Mouse (Mus musculus): ENCODE results near the gene Tmem184b. TPM values are rescaled to one million over a fixed set of nuclear protein-coding genes. Genes with fewer than 3 reads are reported as not detected.

Gene Tmem184b
- polyA plus RNA-seq, 1 experiment from 2014 or later: 33.5 TPM

DNA sequence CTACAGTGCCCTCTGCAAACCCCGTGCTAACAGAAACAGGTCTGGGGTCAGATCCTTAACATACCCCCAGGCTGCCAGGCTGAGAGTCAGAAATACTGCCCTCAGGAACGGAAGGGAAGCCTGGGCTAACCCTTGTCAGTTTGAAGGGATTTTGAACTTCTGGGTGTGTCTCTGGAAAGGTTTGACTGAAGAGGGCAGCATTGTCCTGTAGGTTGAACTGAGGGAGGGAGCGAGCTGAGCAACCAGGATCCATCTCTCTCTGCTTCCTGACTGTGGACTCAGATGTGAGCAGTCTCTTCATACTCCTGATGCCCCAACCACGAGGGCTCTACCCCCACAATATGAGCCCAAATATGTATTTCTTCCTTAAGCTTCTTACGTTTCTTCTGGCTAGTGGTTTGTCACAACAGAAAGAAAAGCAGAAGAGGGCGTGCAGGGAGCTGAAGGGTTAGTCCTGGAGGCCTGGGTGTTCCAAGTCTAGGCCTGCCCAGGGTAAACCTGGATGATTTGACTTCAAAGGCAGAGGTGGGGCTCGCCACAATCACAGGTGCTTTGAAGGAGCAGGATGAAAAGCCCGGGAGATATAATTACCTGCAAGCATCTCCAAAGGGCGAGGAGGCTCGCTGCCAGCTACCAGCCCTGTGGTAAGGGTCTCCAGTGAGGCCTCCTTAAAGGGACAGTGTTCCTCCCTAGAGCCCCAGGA, 8.1 kb upstream of the Tmem184b start:
- no peak overlapping the region for H3K4me3 ChIP-seq (ENCODE audit: low read depth, low read length)
- no peaks in the 10 kb centered on the region for H3K4me1 ChIP-seq (replicated peaks; ENCODE audit: control insufficient read depth, insufficient read depth, low read length)
- H3K9me3 ChIP-seq (ENCODE audit: control insufficient read depth, low read length): no peaks in the 10 kb centered on the region
- H3K27ac ChIP-seq (ENCODE audit: low read depth, low read length): no peak overlapping the region
- H3K4me2 ChIP-seq (replicated peaks; ENCODE audit: low read depth, low read length): no peak overlapping the region
- H3K27me3 ChIP-seq (ENCODE audit: control insufficient read depth, insufficient read depth, low read length): no peaks in the 10 kb centered on the region
- no peak for ATAC-seq (ENCODE audit: low FRiP score)
- no peak for DNase-seq (ENCODE audit: low spot score)
- H3K36me3 ChIP-seq (ENCODE audit: control insufficient read depth, insufficient read depth, low read length): no peaks in the 10 kb centered on the region
- 67% methylated on average over 10 of the region's 10 CpGs for WGBS
- no peak overlapping the region for H3K9ac ChIP-seq (ENCODE audit: low read depth, low read length)

DNA sequence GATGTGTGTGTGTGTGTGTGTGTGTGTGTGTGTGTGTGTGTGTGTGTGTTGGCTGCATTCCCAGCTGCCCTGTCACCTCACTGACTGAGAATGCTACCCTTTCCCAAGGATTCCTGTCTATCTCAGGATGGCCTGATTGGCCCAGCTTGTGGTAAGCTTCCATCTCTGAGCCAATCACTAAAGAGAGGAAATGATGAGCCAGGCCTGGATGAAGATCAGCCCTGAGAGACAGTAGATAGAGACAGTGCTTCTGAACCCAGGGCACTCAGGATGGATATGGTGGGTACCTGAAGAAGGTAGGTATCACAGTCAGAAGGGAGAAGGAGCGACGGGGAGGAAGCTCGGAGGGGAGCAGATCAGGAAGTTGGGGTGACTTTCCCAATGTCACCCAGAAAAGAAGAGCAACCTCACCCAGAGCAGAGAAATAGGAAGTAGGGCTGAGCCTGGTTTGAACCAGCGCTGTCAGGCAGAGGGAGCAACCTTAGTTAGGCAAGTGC, 5.8 kb upstream of the Tmem184b start:
- Histone ChIP-seq H3K4me1 (replicated peaks; ENCODE audit: control insufficient read depth, insufficient read depth, low read length) (no peaks in the 10 kb centered on the region), H3K27me3 (ENCODE audit: control insufficient read depth, insufficient read depth, low read length) (no peaks in the 10 kb centered on the region), H3K27ac (ENCODE audit: low read depth, low read length) (no peak overlapping the region), H3K4me3 (ENCODE audit: low read depth, low read length) (no peak overlapping the region), H3K9me3 (ENCODE audit: control insufficient read depth, low read length) (no peaks in the 10 kb centered on the region), H3K36me3 (ENCODE audit: control insufficient read depth, insufficient read depth, low read length) (no peaks in the 10 kb centered on the region), H3K9ac (ENCODE audit: low read depth, low read length) (no peak overlapping the region), H3K4me2 (replicated peaks; ENCODE audit: low read depth, low read length) (no peak overlapping the region)
- no peak for ATAC-seq (ENCODE audit: low FRiP score)
- no peak for DNase-seq (ENCODE audit: low spot score)
- WGBS: 83% methylated on average over 4 of the region's 4 CpGs

DNA sequence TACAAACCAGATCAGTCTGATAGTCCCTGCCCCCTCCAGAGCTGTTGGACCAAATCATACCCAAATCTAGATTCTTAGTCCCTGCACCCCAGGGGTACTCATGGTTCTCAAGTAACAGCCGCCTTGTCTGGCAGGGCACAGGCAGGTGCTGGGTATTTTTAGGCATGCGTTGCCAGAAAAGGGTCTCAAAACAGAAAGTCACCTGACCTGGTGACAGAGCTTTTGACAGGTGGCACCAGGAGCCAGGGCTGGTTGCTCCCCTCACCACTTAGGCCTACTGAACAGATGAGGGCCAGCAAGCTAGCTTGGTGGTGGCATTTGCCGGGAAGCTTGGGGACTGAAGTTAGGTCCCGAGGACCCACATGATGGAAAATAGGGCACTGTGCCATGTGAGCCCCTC, 3.2 kb upstream of the Tmem184b start:
- Histone ChIP-seq H3K9me3 (ENCODE audit: control insufficient read depth, low read length) (no peaks in the 10 kb centered on the region), H3K27ac (ENCODE audit: low read depth, low read length) (no peak overlapping the region), H3K36me3 (ENCODE audit: control insufficient read depth, insufficient read depth, low read length) (no peaks in the 10 kb centered on the region), H3K4me2 (replicated peaks; ENCODE audit: low read depth, low read length) (no peak overlapping the region), H3K4me1 (replicated peaks; ENCODE audit: control insufficient read depth, insufficient read depth, low read length) (peaks cover 4% of the 10 kb centered on the region; the same call in 1 of the 2 replicates), H3K27me3 (ENCODE audit: control insufficient read depth, insufficient read depth, low read length) (no peaks in the 10 kb centered on the region), H3K9ac (ENCODE audit: low read depth, low read length) (no peak overlapping the region), H3K4me3 (ENCODE audit: low read depth, low read length) (no peak overlapping the region)
- DNase-seq (ENCODE audit: low spot score) (no peak), ATAC-seq (ENCODE audit: low FRiP score) (no peak)
- 76% methylated on average over 4 of the region's 4 CpGs for WGBS

DNA sequence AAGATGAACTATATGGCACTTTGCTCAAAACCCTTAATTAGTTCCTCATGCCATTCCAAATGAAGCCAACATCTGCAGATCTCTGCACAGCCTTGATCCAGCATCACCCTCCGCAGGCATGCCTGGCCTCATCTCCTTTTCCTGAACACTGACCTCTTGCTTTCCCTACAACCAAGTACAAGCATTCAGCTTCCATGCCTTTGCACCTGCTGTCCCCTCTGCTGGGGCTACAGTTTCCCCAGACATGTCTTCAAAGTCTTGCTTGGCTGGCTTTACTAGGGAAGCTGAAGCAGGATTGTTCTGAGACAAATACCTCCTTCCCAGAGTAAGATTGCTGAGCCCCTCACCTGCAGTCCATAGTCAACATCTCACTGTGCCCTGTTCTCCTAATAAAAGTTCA, 908 bp upstream of the Tmem184b start:
- H3K27me3 ChIP-seq (ENCODE audit: control insufficient read depth, insufficient read depth, low read length): no peaks in the 10 kb centered on the region
- no peak overlapping the region for H3K4me3 ChIP-seq (ENCODE audit: low read depth, low read length)
- peaks cover 5% of the 10 kb centered on the region for H3K4me1 ChIP-seq (replicated peaks; ENCODE audit: control insufficient read depth, insufficient read depth, low read length)
- H3K27ac ChIP-seq (ENCODE audit: low read depth, low read length): no peak overlapping the region
- no peak overlapping the region for H3K4me2 ChIP-seq (replicated peaks; ENCODE audit: low read depth, low read length)
- H3K9me3 ChIP-seq (ENCODE audit: control insufficient read depth, low read length): no peaks in the 10 kb centered on the region
- no peaks in the 10 kb centered on the region for H3K36me3 ChIP-seq (ENCODE audit: control insufficient read depth, insufficient read depth, low read length)
- H3K9ac ChIP-seq (ENCODE audit: low read depth, low read length): no peak overlapping the region
- 84% methylated on average over 1 of the region's 1 CpGs for WGBS
- DNase-seq (ENCODE audit: low spot score) (no peak), ATAC-seq (ENCODE audit: low FRiP score) (no peak)

DNA sequence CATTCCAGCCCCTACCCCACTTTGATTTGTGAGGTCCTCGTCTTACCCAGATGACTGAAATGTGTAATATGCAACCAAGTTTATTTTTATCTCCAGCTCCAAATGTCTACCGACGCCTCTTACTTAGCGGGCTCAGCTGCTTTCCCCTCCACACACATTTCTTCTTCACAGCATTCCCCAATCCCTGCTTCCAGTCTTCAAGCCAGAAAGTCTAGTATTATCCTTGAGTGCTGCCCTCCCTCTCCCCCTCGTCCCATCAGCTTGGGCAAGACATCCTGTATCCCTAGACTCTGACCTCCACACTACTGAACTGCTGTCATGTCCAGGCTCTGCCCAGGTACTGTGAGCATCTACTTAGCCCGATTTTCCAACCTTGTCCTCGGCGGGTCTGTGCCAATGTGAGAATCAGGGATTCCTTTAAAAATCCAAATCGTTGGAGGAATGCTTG, 418 bp upstream of the Tmem184b start:
- Histone ChIP-seq H3K9me3 (ENCODE audit: control insufficient read depth, low read length) (no peaks in the 10 kb centered on the region), H3K4me1 (replicated peaks; ENCODE audit: control insufficient read depth, insufficient read depth, low read length) (peaks cover 5% of the 10 kb centered on the region), H3K36me3 (ENCODE audit: control insufficient read depth, insufficient read depth, low read length) (no peaks in the 10 kb centered on the region), H3K4me2 (replicated peaks; ENCODE audit: low read depth, low read length) (peak overlapping the region; percentile 86), H3K4me3 (ENCODE audit: low read depth, low read length) (peak overlapping the region; percentile 96), H3K9ac (ENCODE audit: low read depth, low read length) (peak overlapping the region; percentile 90), H3K27ac (ENCODE audit: low read depth, low read length) (no peak overlapping the region), H3K27me3 (ENCODE audit: control insufficient read depth, insufficient read depth, low read length) (no peaks in the 10 kb centered on the region)
- ATAC-seq (ENCODE audit: low FRiP score) (no peak; the same call in 1 of the 2 replicates), DNase-seq (ENCODE audit: low spot score) (no peak)
- 17% methylated on average over 9 of the region's 9 CpGs for WGBS

DNA sequence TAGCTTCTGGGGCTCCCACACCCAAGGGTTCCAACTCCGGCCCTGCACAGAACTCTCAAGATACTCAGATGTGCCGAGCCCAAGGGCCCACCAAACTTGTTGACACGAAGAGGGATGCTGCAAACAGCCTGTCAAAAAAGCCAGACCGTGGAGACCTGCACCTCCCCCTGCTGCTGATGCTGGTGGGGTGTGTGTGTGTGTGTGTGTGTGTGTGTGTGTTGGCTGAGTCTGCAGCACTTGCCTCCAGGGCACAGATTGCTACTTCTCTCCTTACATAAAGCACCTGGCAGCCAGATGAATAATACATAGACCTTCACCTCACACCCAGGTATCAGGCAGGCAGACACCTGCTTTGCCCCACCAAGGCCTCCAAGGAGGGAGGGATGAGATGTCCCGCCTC, 1.2 kb downstream of the Tmem184b start:
- peak; percentile 28 for DNase-seq (ENCODE audit: low spot score)
- H3K36me3 ChIP-seq (ENCODE audit: control insufficient read depth, insufficient read depth, low read length): no peaks in the 10 kb centered on the region
- H3K4me2 ChIP-seq (replicated peaks; ENCODE audit: low read depth, low read length): peak overlapping the region; percentile 86
- no peak for ATAC-seq (ENCODE audit: low FRiP score)
- H3K27ac ChIP-seq (ENCODE audit: low read depth, low read length): no peak overlapping the region
- peak overlapping the region; percentile 96 for H3K4me3 ChIP-seq (ENCODE audit: low read depth, low read length)
- WGBS: 25% methylated on average over 5 of the region's 5 CpGs
- H3K27me3 ChIP-seq (ENCODE audit: control insufficient read depth, insufficient read depth, low read length): no peaks in the 10 kb centered on the region
- peak overlapping the region; percentile 90 for H3K9ac ChIP-seq (ENCODE audit: low read depth, low read length)
- H3K9me3 ChIP-seq (ENCODE audit: control insufficient read depth, low read length): no peaks in the 10 kb centered on the region
- peaks cover 5% of the 10 kb centered on the region for H3K4me1 ChIP-seq (replicated peaks; ENCODE audit: control insufficient read depth, insufficient read depth, low read length)

DNA sequence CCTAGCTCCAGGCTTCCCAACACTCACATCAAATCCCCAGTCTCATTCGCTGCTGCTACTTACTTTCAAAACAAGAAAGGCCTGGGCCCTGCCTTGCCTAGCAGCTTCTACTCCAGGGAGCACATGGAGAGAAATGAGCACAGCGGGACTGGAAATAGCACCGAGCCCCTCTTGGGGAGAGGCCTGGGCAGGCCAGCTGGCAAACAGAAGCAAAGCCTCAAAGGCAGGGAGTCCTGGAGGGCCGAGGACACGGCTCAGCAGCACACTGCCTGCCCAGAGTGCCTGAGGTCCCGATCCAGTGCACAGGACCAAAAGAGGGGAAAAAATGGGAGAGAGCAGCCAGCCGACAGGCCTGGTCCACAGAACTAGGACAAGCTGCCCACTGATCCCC, 2.4 kb downstream of the Tmem184b start:
- 60% methylated on average over 7 of the region's 7 CpGs for WGBS
- Histone ChIP-seq H3K27ac (ENCODE audit: low read depth, low read length) (no peak overlapping the region), H3K4me2 (replicated peaks; ENCODE audit: low read depth, low read length) (peak overlapping the region; percentile 7; the same call in 1 of the 2 replicates), H3K9me3 (ENCODE audit: control insufficient read depth, low read length) (no peaks in the 10 kb centered on the region), H3K36me3 (ENCODE audit: control insufficient read depth, insufficient read depth, low read length) (no peaks in the 10 kb centered on the region), H3K4me3 (ENCODE audit: low read depth, low read length) (no peak overlapping the region), H3K4me1 (replicated peaks; ENCODE audit: control insufficient read depth, insufficient read depth, low read length) (peaks cover 5% of the 10 kb centered on the region), H3K9ac (ENCODE audit: low read depth, low read length) (peak overlapping the region; percentile 20; the same call in 1 of the 2 replicates), H3K27me3 (ENCODE audit: control insufficient read depth, insufficient read depth, low read length) (no peaks in the 10 kb centered on the region)
- DNase-seq (ENCODE audit: low spot score): no peak
- no peak for ATAC-seq (ENCODE audit: low FRiP score)

DNA sequence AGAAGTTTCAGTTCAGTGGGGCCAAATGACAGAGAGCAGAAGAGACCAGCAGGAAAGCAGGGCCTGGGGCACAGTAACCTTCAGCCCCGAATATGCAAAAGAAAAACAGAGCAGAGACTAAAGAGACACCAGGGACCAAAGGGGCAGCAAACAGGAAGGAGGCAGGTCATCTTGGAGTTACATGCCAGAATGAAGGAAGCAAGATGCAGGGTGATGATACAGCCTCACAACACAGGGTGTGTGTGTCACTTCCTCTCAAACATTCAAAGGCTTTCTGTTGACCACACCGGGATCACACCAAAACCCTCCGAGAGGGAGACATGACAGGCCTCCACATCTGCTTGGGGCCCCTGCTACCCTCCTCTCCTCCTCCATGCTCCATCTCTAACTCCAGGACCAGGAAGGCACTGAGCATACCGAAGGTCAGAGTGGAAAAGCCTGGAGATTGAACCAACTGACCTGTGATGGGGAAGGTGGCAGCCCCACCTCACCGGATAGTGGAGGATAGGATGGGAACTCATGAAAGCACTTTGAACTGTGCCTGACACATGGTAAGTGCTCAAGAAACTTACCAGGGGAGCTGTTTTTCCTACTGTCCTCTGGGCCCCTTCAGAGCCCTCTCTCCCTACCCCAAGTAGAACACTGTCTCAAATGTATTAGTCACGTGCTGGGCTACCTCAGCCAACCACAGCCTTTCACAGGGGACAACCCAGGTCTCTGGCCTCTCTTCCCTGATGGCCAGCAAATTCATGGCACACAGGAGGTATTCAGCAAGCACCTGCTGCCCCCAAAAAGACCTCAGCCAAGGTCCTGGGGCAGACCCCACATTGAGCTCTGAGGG, 3.0 kb downstream of the Tmem184b start:
- H3K9ac ChIP-seq (ENCODE audit: low read depth, low read length): peak overlapping the region; percentile 20; the same call in 1 of the 2 replicates
- no peak overlapping the region for H3K27ac ChIP-seq (ENCODE audit: low read depth, low read length)
- H3K4me3 ChIP-seq (ENCODE audit: low read depth, low read length): no peak overlapping the region
- no peak for ATAC-seq (ENCODE audit: low FRiP score)
- H3K4me1 ChIP-seq (replicated peaks; ENCODE audit: control insufficient read depth, insufficient read depth, low read length): peaks cover 5% of the 10 kb centered on the region
- H3K27me3 ChIP-seq (ENCODE audit: control insufficient read depth, insufficient read depth, low read length): no peaks in the 10 kb centered on the region
- H3K36me3 ChIP-seq (ENCODE audit: control insufficient read depth, insufficient read depth, low read length): no peaks in the 10 kb centered on the region
- 0 out of 2 replicates have a peak overlapping the region, but pooled peaks have one; percentile 7 for H3K4me2 ChIP-seq (replicated peaks; ENCODE audit: low read depth, low read length)
- DNase-seq (ENCODE audit: low spot score): no peak
- no peaks in the 10 kb centered on the region for H3K9me3 ChIP-seq (ENCODE audit: control insufficient read depth, low read length)
- WGBS: 58% methylated on average over 6 of the region's 6 CpGs

Measured in hindbrain, embryonic 11.5 days (tissue).